Mouse (Mus musculus) liver, postnatal 0 days (tissue): ENCODE measurements at regions not wholly inside any gene's neighbourhood (a gene's known extent, or its start where the extent isn't known, plus 50 kb on each side); places are given as distances from the start of the nearest gene placed in this dataset.

ENCODE experiments used
- ATAC-seq: fragments of 200-750 bp; cut with Nextera tagmentation; 2 replicates; pipeline ENCODE4 v1.8.0; 2017; ENCODE audit warnings: mild to moderate bottlenecking, moderate library complexity
- DNase-seq: peaks from one replicate; pipeline ENCODE4 v3.0.0-alpha.2; 2016
- H3K27ac ChIP-seq: fragments of 300-500 bp; sonication (generic); 2 replicates; pipeline ENCODE4 v1.5.1; 2014; ENCODE audit warnings: antibody characterized with exemption, moderate library complexity, mild to moderate bottlenecking, low read depth
- H3K27me3 ChIP-seq: fragments of 300-500 bp; sonication (generic); 2 replicates; pipeline ENCODE4 v1.6.1; 2014; ENCODE audit warnings: low read length, control low read depth, mixed read lengths; ENCODE audit not compliant: insufficient read depth
- H3K36me3 ChIP-seq: fragments of 300-500 bp; sonication (generic); replicated peaks from 2 replicates; pipeline ENCODE4 v1.6.1; 2014; ENCODE audit warnings: mild to moderate bottlenecking, control low read depth, low read length, moderate library complexity, mixed read lengths; ENCODE audit not compliant: insufficient read depth
- H3K4me1 ChIP-seq: fragments of 300-500 bp; sonication (generic); 2 replicates; pipeline ENCODE4 v1.6.1; 2014; ENCODE audit warnings: antibody characterized with exemption, mild to moderate bottlenecking, control low read depth; ENCODE audit not compliant: insufficient read depth
- H3K4me2 ChIP-seq: fragments of 300-500 bp; sonication (generic); 2 replicates; pipeline ENCODE4 v1.6.1; 2014; ENCODE audit warnings: low read depth, mild to moderate bottlenecking, low read length, moderate library complexity, mixed read lengths
- H3K4me3 ChIP-seq: fragments of 300-500 bp; sonication (generic); 2 replicates; pipeline ENCODE4 v1.5.1; 2014; ENCODE audit warnings: low read depth, low read length
- H3K9ac ChIP-seq: fragments of 300-500 bp; sonication (generic); replicated peaks from 2 replicates; pipeline ENCODE4 v1.6.1; 2014; ENCODE audit warnings: mild to moderate bottlenecking, moderate library complexity
- H3K9me3 ChIP-seq: fragments of 300-500 bp; sonication (generic); 2 replicates; pipeline ENCODE4 v1.6.1; 2016; ENCODE audit warnings: mild to moderate bottlenecking, control low read depth, low read length, mixed read lengths
- CTCF ChIP-seq: sonication (generic); IDR thresholded peaks from 2 replicates; pipeline ENCODE4 v1.5.1; 2016; ENCODE audit warnings: antibody characterized with exemption, low read depth
- EP300 ChIP-seq: IDR thresholded peaks from 2 replicates; pipeline ENCODE4 v1.6.1; 2016; ENCODE audit warnings: antibody characterized with exemption, low read depth, mild to moderate bottlenecking
- WGBS: fragments of 180-500 bp; shearing (Covaris S2); extraction: QIAGEN DNeasy Blood & Tissue Kit; methylation state at CpG from one replicate; pipeline ENCODE4 v1.1.7; 2014; ENCODE audit not compliant: insufficient replicate concordance; 5-methylcytosine and 5-hydroxymethylcytosine counted together

GRCm38 (mm10) chr1:191458292-191458691, 55.2 kb upstream of the Ppp2r5a start:
- peak; percentile 48 for DNase-seq

GRCm38 (mm10) chr1:191457103-191457502, 54.0 kb upstream of the Ppp2r5a start:
- Histone ChIP-seq H3K4me2 (no peak overlapping the region), H3K4me3 (no peak overlapping the region), H3K4me1 (peaks cover 28% of the 10 kb centered on the region), H3K9ac (no peak overlapping the region), H3K36me3 (no peaks in the 10 kb centered on the region), H3K27me3 (no peaks in the 10 kb centered on the region), H3K9me3 (no peaks in the 10 kb centered on the region), H3K27ac (no peak overlapping the region)
- no peak for DNase-seq
- WGBS = 54% methylated on average over 4 of the region's 4 CpGs
- TF ChIP-seq CTCF = no peak
- TF ChIP-seq EP300 = no peak
- no peak for ATAC-seq

More at GRCm38 (mm10) chr1:191458292-191458691, 55.2 kb upstream of the Ppp2r5a start:
- H3K27me3 ChIP-seq = no peaks in the 10 kb centered on the region
- no peak overlapping the region for H3K9ac ChIP-seq
- H3K27ac ChIP-seq = peak overlapping the region; percentile 37; the same call in 1 of the 2 replicates
- 0 out of 2 replicates have a peak, but pooled peaks have one; percentile 24 for TF ChIP-seq CTCF
- no peak for TF ChIP-seq EP300
- WGBS = 58% methylated on average over 2 of the region's 2 CpGs
- no peaks in the 10 kb centered on the region for H3K9me3 ChIP-seq
- peaks cover 32% of the 10 kb centered on the region for H3K4me1 ChIP-seq
- H3K36me3 ChIP-seq = no peaks in the 10 kb centered on the region
- H3K4me3 ChIP-seq = no peak overlapping the region
- no peak overlapping the region for H3K4me2 ChIP-seq
- peak; percentile 53; the same call in 1 of the 2 replicates for ATAC-seq

GRCm38 (mm10) chr1:191454604-191455003, 51.5 kb upstream of the Ppp2r5a start:
- TF ChIP-seq CTCF (no peak), EP300 (no peak)
- H3K36me3 ChIP-seq = no peaks in the 10 kb centered on the region
- no peak overlapping the region for H3K9ac ChIP-seq
- H3K27me3 ChIP-seq = no peaks in the 10 kb centered on the region
- no peaks in the 10 kb centered on the region for H3K9me3 ChIP-seq
- H3K27ac ChIP-seq = no peak overlapping the region
- no peak for ATAC-seq
- H3K4me1 ChIP-seq = peaks cover 15% of the 10 kb centered on the region
- H3K4me3 ChIP-seq = no peak overlapping the region
- DNase-seq = no peak
- WGBS = 64% methylated on average over 3 of the region's 3 CpGs
- H3K4me2 ChIP-seq = no peak overlapping the region

- no peak for TF ChIP-seq EP300
- TF ChIP-seq CTCF = no peak
Observed at GRCm38 (mm10) chr1:191453589-191453988, 50.5 kb upstream of the Ppp2r5a start.

More at GRCm38 (mm10) chr1:191453589-191453988, 50.5 kb upstream of the Ppp2r5a start:
- no peaks in the 10 kb centered on the region for H3K9me3 ChIP-seq
- H3K9ac ChIP-seq = no peak overlapping the region
- H3K36me3 ChIP-seq = no peaks in the 10 kb centered on the region
- DNase-seq (no peak), ATAC-seq (no peak)
- H3K4me3 ChIP-seq = no peak overlapping the region
- WGBS = 62% methylated on average over 3 of the region's 3 CpGs
- H3K27ac ChIP-seq = no peak overlapping the region
- H3K4me2 ChIP-seq = no peak overlapping the region
- no peaks in the 10 kb centered on the region for H3K27me3 ChIP-seq
- H3K4me1 ChIP-seq = peaks cover 22% of the 10 kb centered on the region
